Mouse (Mus musculus): ENCODE measurements at regions not wholly inside any gene's neighbourhood (a gene's known extent, or its start where the extent isn't known, plus 50 kb on each side); places are given as distances from the start of the nearest gene placed in this dataset.
A peak's percentile ranks its signal among the peaks of the same experiment; 100 is the strongest.
"Not testable (repeated sequence)": the region's sequence is repeated elsewhere in the genome, so short reads cannot be mapped to it uniquely, and the experiment has no call there.

GRCm38 (mm10) chr2:3864872-3865271 lies 152.6 kb upstream of the Frmd4a start:
- Histone ChIP-seq H3K9ac (no peak overlapping the region), H3K4me1 (no peaks in the 10 kb centered on the region), H3K27ac (no peak overlapping the region), H3K36me3 (no peaks in the 10 kb centered on the region), H3K4me3 (replicated peaks) (no peak overlapping the region), H3K27me3 (no peaks in the 10 kb centered on the region), H3K4me2 (no peak overlapping the region), H3K9me3 (replicated peaks) (no peaks in the 10 kb centered on the region)
- ATAC-seq (replicated peaks; ENCODE audit: low FRiP score) = no peak
- 78% methylated on average over 10 of the region's 10 CpGs for WGBS

- ATAC-seq (replicated peaks; ENCODE audit: low FRiP score); H3K4me3 ChIP-seq (replicated peaks); H3K27me3 ChIP-seq; H3K9me3 ChIP-seq (replicated peaks); H3K36me3 ChIP-seq; H3K9ac ChIP-seq; H3K4me1 ChIP-seq; H3K4me2 ChIP-seq; H3K27ac ChIP-seq: not testable (repeated sequence)
- WGBS = 79% methylated on average over 4 of the region's 4 CpGs
These were observed 150.8 kb upstream of the Frmd4a start for GRCm38 (mm10) chr2:3866736-3867135.

GRCm38 (mm10) chr2:3869701-3870100 lies 147.8 kb upstream of the Frmd4a start:
- H3K4me3 ChIP-seq (replicated peaks) = no peak overlapping the region
- no peaks in the 10 kb centered on the region for H3K27me3 ChIP-seq
- 88% methylated on average over 1 of the region's 1 CpGs for WGBS
- no peaks in the 10 kb centered on the region for H3K9me3 ChIP-seq (replicated peaks)
- no peaks in the 10 kb centered on the region for H3K36me3 ChIP-seq
- H3K9ac ChIP-seq = no peak overlapping the region
- H3K4me1 ChIP-seq = no peaks in the 10 kb centered on the region
- ATAC-seq (replicated peaks; ENCODE audit: low FRiP score) = no peak
- no peak overlapping the region for H3K27ac ChIP-seq
- H3K4me2 ChIP-seq = no peak overlapping the region

- no peaks in the 10 kb centered on the region for H3K27me3 ChIP-seq
- WGBS = 86% methylated on average over 3 of the region's 3 CpGs
- no peak overlapping the region for H3K4me2 ChIP-seq
- no peaks in the 10 kb centered on the region for H3K36me3 ChIP-seq
- H3K4me1 ChIP-seq = no peaks in the 10 kb centered on the region
- no peak overlapping the region for H3K27ac ChIP-seq
- no peak overlapping the region for H3K9ac ChIP-seq
- ATAC-seq (replicated peaks; ENCODE audit: low FRiP score) = 0 out of 2 replicates have a peak, but pooled peaks have one; percentile 18
- no peaks in the 10 kb centered on the region for H3K9me3 ChIP-seq (replicated peaks)
- no peak overlapping the region for H3K4me3 ChIP-seq (replicated peaks)
These were observed 145.8 kb upstream of the Frmd4a start for GRCm38 (mm10) chr2:3871748-3872147.

GRCm38 (mm10) chr2:3887000-3887399 lies 130.5 kb upstream of the Frmd4a start:
- Histone ChIP-seq H3K36me3 (no peaks in the 10 kb centered on the region), H3K4me2 (no peak overlapping the region), H3K27ac (no peak overlapping the region), H3K9me3 (replicated peaks) (no peaks in the 10 kb centered on the region), H3K4me1 (no peaks in the 10 kb centered on the region), H3K9ac (no peak overlapping the region), H3K4me3 (replicated peaks) (no peak overlapping the region), H3K27me3 (0 out of 2 replicates have a peak, but pooled peaks cover 4% of the 10 kb centered on the region)
- WGBS = 15% methylated on average over 6 of the region's 6 CpGs
- ATAC-seq (replicated peaks; ENCODE audit: low FRiP score) = no peak

- ATAC-seq (replicated peaks; ENCODE audit: low FRiP score) = no peak
- Histone ChIP-seq H3K4me3 (replicated peaks) (no peak overlapping the region), H3K27me3 (0 out of 2 replicates have a peak, but pooled peaks cover 4% of the 10 kb centered on the region), H3K4me1 (no peaks in the 10 kb centered on the region), H3K4me2 (no peak overlapping the region), H3K27ac (no peak overlapping the region), H3K36me3 (no peaks in the 10 kb centered on the region), H3K9ac (no peak overlapping the region), H3K9me3 (replicated peaks) (no peaks in the 10 kb centered on the region)
- WGBS = 63% methylated on average over 14 of the region's 14 CpGs
These were observed 129.6 kb upstream of the Frmd4a start for GRCm38 (mm10) chr2:3887845-3888433.

- Histone ChIP-seq H3K27ac (no peak overlapping the region), H3K36me3 (no peaks in the 10 kb centered on the region), H3K4me2 (no peak overlapping the region), H3K27me3 (0 out of 2 replicates have a peak, but pooled peaks cover 4% of the 10 kb centered on the region), H3K9ac (no peak overlapping the region), H3K9me3 (replicated peaks) (no peaks in the 10 kb centered on the region), H3K4me1 (no peaks in the 10 kb centered on the region), H3K4me3 (replicated peaks) (no peak overlapping the region)
- WGBS = 89% methylated on average over 3 of the region's 3 CpGs
- ATAC-seq (replicated peaks; ENCODE audit: low FRiP score) = no peak
These were observed 128.1 kb upstream of the Frmd4a start for GRCm38 (mm10) chr2:3889381-3889780.

GRCm38 (mm10) chr2:3890462-3890861 lies 127.1 kb upstream of the Frmd4a start:
- H3K9ac ChIP-seq = no peak overlapping the region
- 56% methylated on average over 8 of the region's 8 CpGs for WGBS
- no peak overlapping the region for H3K4me3 ChIP-seq (replicated peaks)

GRCm38 (mm10) chr2:3907026-3907425 lies 110.5 kb upstream of the Frmd4a start:
- Histone ChIP-seq H3K27me3 (no peaks in the 10 kb centered on the region), H3K27ac (no peak overlapping the region), H3K4me1 (no peaks in the 10 kb centered on the region), H3K36me3 (no peaks in the 10 kb centered on the region), H3K9ac (no peak overlapping the region), H3K9me3 (replicated peaks) (no peaks in the 10 kb centered on the region), H3K4me2 (no peak overlapping the region), H3K4me3 (replicated peaks) (no peak overlapping the region)
- WGBS = 87% methylated on average over 4 of the region's 4 CpGs
- no peak for ATAC-seq (replicated peaks; ENCODE audit: low FRiP score)

More at GRCm38 (mm10) chr2:3890462-3890861, 127.1 kb upstream of the Frmd4a start:
- Histone ChIP-seq H3K4me2 (no peak overlapping the region), H3K4me1 (no peaks in the 10 kb centered on the region), H3K9me3 (replicated peaks) (no peaks in the 10 kb centered on the region), H3K27me3 (0 out of 2 replicates have a peak, but pooled peaks cover 4% of the 10 kb centered on the region), H3K36me3 (no peaks in the 10 kb centered on the region), H3K27ac (no peak overlapping the region)
- no peak for ATAC-seq (replicated peaks; ENCODE audit: low FRiP score)

- Histone ChIP-seq H3K9ac (no peak overlapping the region), H3K27me3 (no peaks in the 10 kb centered on the region), H3K27ac (no peak overlapping the region), H3K9me3 (replicated peaks) (no peaks in the 10 kb centered on the region), H3K36me3 (no peaks in the 10 kb centered on the region), H3K4me1 (no peaks in the 10 kb centered on the region), H3K4me2 (no peak overlapping the region), H3K4me3 (replicated peaks) (no peak overlapping the region)
- WGBS = 74% methylated on average over 3 of the region's 3 CpGs
- ATAC-seq (replicated peaks; ENCODE audit: low FRiP score) = no peak
These were observed 109.3 kb upstream of the Frmd4a start for GRCm38 (mm10) chr2:3908192-3908591.

- H3K27me3 ChIP-seq = no peaks in the 10 kb centered on the region
- H3K9ac ChIP-seq = no peak overlapping the region
- H3K4me1 ChIP-seq = no peaks in the 10 kb centered on the region
- WGBS = 55% methylated on average over 9 of the region's 9 CpGs
- no peak overlapping the region for H3K4me3 ChIP-seq (replicated peaks)
- no peak overlapping the region for H3K27ac ChIP-seq
- H3K9me3 ChIP-seq (replicated peaks) = no peaks in the 10 kb centered on the region
- no peak for ATAC-seq (replicated peaks; ENCODE audit: low FRiP score)
- no peak overlapping the region for H3K4me2 ChIP-seq
- no peaks in the 10 kb centered on the region for H3K36me3 ChIP-seq
These were observed 107.2 kb upstream of the Frmd4a start for GRCm38 (mm10) chr2:3910086-3910891.

GRCm38 (mm10) chr2:3915141-3915540 lies 102.4 kb upstream of the Frmd4a start:
- 87% methylated on average over 7 of the region's 7 CpGs for WGBS
- Histone ChIP-seq H3K9me3 (replicated peaks) (no peaks in the 10 kb centered on the region), H3K4me2 (no peak overlapping the region), H3K4me1 (no peaks in the 10 kb centered on the region), H3K27me3 (no peaks in the 10 kb centered on the region), H3K36me3 (no peaks in the 10 kb centered on the region), H3K4me3 (replicated peaks) (no peak overlapping the region), H3K27ac (no peak overlapping the region), H3K9ac (no peak overlapping the region)
- no peak for ATAC-seq (replicated peaks; ENCODE audit: low FRiP score)

Measured in kidney, embryonic 15.5 days (tissue).